ENCODE assay signal across 8 mouse cellular contexts in the genomic region with DNA sequence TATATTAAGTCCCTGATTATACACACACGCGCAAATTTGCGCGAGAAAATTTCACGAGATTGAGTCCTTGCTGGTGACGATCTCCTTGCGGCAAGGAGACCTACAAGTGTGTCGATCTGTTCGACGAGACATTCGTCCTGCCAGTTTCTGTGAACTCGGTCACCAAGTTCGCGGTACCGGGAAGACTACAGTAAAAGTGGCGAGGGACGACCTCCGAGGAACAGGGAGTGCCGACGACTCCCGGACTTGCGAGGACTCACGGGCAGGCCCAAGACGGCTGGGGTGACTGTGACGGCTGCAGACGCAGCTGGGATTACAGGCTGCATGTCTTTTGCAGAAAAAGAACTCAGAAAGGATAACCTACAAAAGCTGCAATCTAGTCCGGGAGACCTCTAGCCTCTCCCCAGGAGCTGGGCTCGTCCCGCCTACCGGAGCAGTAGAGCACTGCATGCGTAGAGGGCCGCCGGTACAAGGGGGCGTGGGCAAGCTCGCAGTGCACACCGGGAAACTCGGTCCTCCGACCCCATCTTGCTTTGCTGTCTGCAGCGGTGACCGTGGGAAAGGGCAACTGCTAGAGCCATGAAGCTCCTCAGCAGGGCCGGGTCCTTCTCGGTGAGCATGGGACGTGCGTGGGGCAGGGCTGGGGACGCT. TPM values are rescaled to one million over a fixed set of nuclear protein-coding genes. Genes with fewer than 3 reads are reported as not detected.
DNase-seq lines count a peak whose midpoint lies in the region; ATAC-seq and TF ChIP-seq lines count a peak whose summit lies in the region.

A gene (plus strand): TSS at position 466 of the 651 bp plus-strand sequence.

- peak; percentile 84 for TF ChIP-seq CTCF in heart, adult 2 months (IDR thresholded peaks at IDR 0.05)

- H3K36me3 ChIP-seq in embryonic facial prominence, embryonic 13.5 days: peaks cover 22% of the 10 kb centered on the region
- H3K36me3 ChIP-seq in heart, adult 2 months (ENCODE audit: control insufficient read depth, insufficient read depth, low read length): peaks cover 28% of the 10 kb centered on the region
- H3K36me3 ChIP-seq in limb, embryonic 13.5 days: peaks cover 18% of the 10 kb centered on the region
- peaks cover 3% of the 10 kb centered on the region; the same call in 1 of the 2 replicates for H3K36me3 ChIP-seq in midbrain, embryonic 16.5 days (ENCODE audit: control insufficient read depth, insufficient read depth, low read length)

- intact Hi-C loops in heart, adult 2 months (cut with DNase I): loop anchor here (5.0 to 10.0 kb wide), 4 partner anchors 187 to 510 kb away; a partner anchor contains a TSS

- H3K9me3 ChIP-seq in embryonic facial prominence, embryonic 13.5 days: no peaks in the 10 kb centered on the region
- H3K9me3 ChIP-seq in limb, embryonic 13.5 days: no peaks in the 10 kb centered on the region
- H3K9me3 ChIP-seq in midbrain, embryonic 16.5 days (replicated peaks; ENCODE audit: control insufficient read depth, low read length, poor library complexity, severe bottlenecking): no peaks in the 10 kb centered on the region

- H3K27me3 ChIP-seq in embryonic facial prominence, embryonic 13.5 days: no peaks in the 10 kb centered on the region
- H3K27me3 ChIP-seq in heart, adult 2 months (ENCODE audit: control insufficient read depth, insufficient read depth, low read length): no peaks in the 10 kb centered on the region
- H3K27me3 ChIP-seq in limb, embryonic 13.5 days: no peaks in the 10 kb centered on the region
- no peaks in the 10 kb centered on the region for H3K27me3 ChIP-seq in midbrain, embryonic 16.5 days (ENCODE audit: control insufficient read depth, insufficient read depth, low read depth, low read length)

- under 1% methylated on average over 45 of the region's 45 CpGs for WGBS in embryonic facial prominence, embryonic 13.5 days
- WGBS in heart, adult 2 months: under 1% methylated on average over 45 of the region's 45 CpGs
- under 1% methylated on average over 45 of the region's 45 CpGs for WGBS in limb, embryonic 13.5 days
- under 1% methylated on average over 45 of the region's 45 CpGs for WGBS in midbrain, embryonic 16.5 days

- TF ChIP-seq POLR2A in heart, adult 2 months (IDR thresholded peaks at IDR 0.05; ENCODE audit: insufficient read depth, low read depth, low read length): peak; percentile 96

- peak within 1 kb of the TSS; percentile 100 for H3K4me3 ChIP-seq in embryonic facial prominence, embryonic 13.5 days
- H3K4me3 ChIP-seq in heart, adult 2 months: peak within 1 kb of the TSS; percentile 79
- peak within 1 kb of the TSS; percentile 93 for H3K4me3 ChIP-seq in limb, embryonic 13.5 days
- H3K4me3 ChIP-seq in midbrain, embryonic 16.5 days (ENCODE audit: low read depth, low read length): peak within 1 kb of the TSS; percentile 75

- TF ChIP-seq EP300 in heart, adult 2 months (IDR thresholded peaks at IDR 0.05; ENCODE audit: insufficient read depth, low read depth, low read length): peak; percentile 47; the same call in 1 of the 2 replicates

- H3K4me2 ChIP-seq in embryonic facial prominence, embryonic 13.5 days: peak within 1 kb of the TSS; percentile 96
- peak within 1 kb of the TSS; percentile 88 for H3K4me2 ChIP-seq in limb, embryonic 13.5 days (replicated peaks)
- peak within 1 kb of the TSS; percentile 78 for H3K4me2 ChIP-seq in midbrain, embryonic 16.5 days (ENCODE audit: low read length)

- peak within 1 kb of the TSS; percentile 97 for H3K27ac ChIP-seq in embryonic facial prominence, embryonic 13.5 days
- H3K27ac ChIP-seq in heart, adult 2 months: peak within 1 kb of the TSS; percentile 99
- H3K27ac ChIP-seq in limb, embryonic 13.5 days: peak within 1 kb of the TSS; percentile 95
- peak within 1 kb of the TSS; percentile 89 for H3K27ac ChIP-seq in midbrain, embryonic 16.5 days (ENCODE audit: low read length)

- peak; percentile 99 for ATAC-seq in embryonic facial prominence, embryonic 13.5 days (ENCODE audit: insufficient number of reproducible peaks, insufficient read depth, low FRiP score, low TSS enrichment, low read depth)
- ATAC-seq in limb, embryonic 13.5 days (ENCODE audit: low FRiP score, low read depth): peak; percentile 99
- ATAC-seq in midbrain, embryonic 16.5 days: peak; percentile 100

- peak; percentile 89 for DNase-seq in 3134 (ENCODE audit: extremely low read depth, insufficient read length, low spot score)
- DNase-seq in adrenal gland, postnatal 36 days: peak; percentile 92 to 93
- peak; percentile 89 to 90 for DNase-seq in heart, adult 2 months
- DNase-seq in kidney, adult 8-10 months: peak; percentile 78 to 86
- peak; percentile 84 to 90 for DNase-seq in spleen, postnatal 10 days (ENCODE audit: low spot score in 2 of 2)

- peak within 1 kb of the TSS; percentile 97 for H3K9ac ChIP-seq in embryonic facial prominence, embryonic 13.5 days
- peak within 1 kb of the TSS; percentile 88 for H3K9ac ChIP-seq in heart, adult 2 months (ENCODE audit: low read depth, low read length)
- H3K9ac ChIP-seq in limb, embryonic 13.5 days: peak within 1 kb of the TSS; percentile 92
- peak within 1 kb of the TSS; percentile 90 for H3K9ac ChIP-seq in midbrain, embryonic 16.5 days (ENCODE audit: low read depth, low read length)

- H3K79me2 ChIP-seq in heart, adult 2 months (replicated peaks; ENCODE audit: control insufficient read depth, insufficient read depth, low read length): peaks cover 6% of the 10 kb centered on the region; the same call in 1 of the 2 replicates

- H3K4me1 ChIP-seq in embryonic facial prominence, embryonic 13.5 days: peaks cover 17% of the 10 kb centered on the region
- peaks cover 6% of the 10 kb centered on the region for H3K4me1 ChIP-seq in heart, adult 2 months (ENCODE audit: control insufficient read depth, insufficient read depth, low read length)
- H3K4me1 ChIP-seq in limb, embryonic 13.5 days: peaks cover 16% of the 10 kb centered on the region
- H3K4me1 ChIP-seq in midbrain, embryonic 16.5 days (ENCODE audit: control insufficient read depth, insufficient read depth, low read length): peaks cover 16% of the 10 kb centered on the region

RNA-seq across cellular contexts. Expression of the gene that starts here (rescaled TPM):
- 100 to 1,000 TPM; 369 to 403 TPM for total RNA-seq in adrenal gland, postnatal 36 days (2021)
- polyA plus RNA-seq in embryonic facial prominence, embryonic 13.5 days (2015; fragmentation: Nextera tagmentation; extraction: Ambion mirVana): 169 and 190 TPM in 2 replicates
- 1,000 to 10,000 TPM; 1,049 to 1,165 TPM for total RNA-seq in heart, adult 2 months (2021)
- polyA plus RNA-seq in heart, adult 2 months (2012; rRNA removed): 476 and 1,108 TPM in 2 replicates
- 182 and 189 TPM in 2 replicates for polyA plus RNA-seq in limb, embryonic 13.5 days (2015; fragmentation: Nextera tagmentation; extraction: Ambion mirVana)
- polyA plus RNA-seq in midbrain, embryonic 16.5 days (2015; fragmentation: Nextera tagmentation; extraction: Ambion mirVana): 222 and 235 TPM in 2 replicates

Comparison
In these comparisons a context has a peak if more than half of its experiments do, and no peak if none do; other contexts are left out.
1. Peak in every context shown above with its lines: DNase-seq, ATAC-seq, H3K4me3 ChIP-seq and H3K27ac ChIP-seq.